Mouse (Mus musculus) mature B cell (primary cell): ENCODE results near the gene Agps.

ENCODE experiments used
- in situ Hi-C: fragments of 300-500 bp; cut with MboI; formaldehyde crosslinking; loops from 2 replicates; pipeline ENCODE4 v1.14.3; 2019

The Agps gene

DNA sequence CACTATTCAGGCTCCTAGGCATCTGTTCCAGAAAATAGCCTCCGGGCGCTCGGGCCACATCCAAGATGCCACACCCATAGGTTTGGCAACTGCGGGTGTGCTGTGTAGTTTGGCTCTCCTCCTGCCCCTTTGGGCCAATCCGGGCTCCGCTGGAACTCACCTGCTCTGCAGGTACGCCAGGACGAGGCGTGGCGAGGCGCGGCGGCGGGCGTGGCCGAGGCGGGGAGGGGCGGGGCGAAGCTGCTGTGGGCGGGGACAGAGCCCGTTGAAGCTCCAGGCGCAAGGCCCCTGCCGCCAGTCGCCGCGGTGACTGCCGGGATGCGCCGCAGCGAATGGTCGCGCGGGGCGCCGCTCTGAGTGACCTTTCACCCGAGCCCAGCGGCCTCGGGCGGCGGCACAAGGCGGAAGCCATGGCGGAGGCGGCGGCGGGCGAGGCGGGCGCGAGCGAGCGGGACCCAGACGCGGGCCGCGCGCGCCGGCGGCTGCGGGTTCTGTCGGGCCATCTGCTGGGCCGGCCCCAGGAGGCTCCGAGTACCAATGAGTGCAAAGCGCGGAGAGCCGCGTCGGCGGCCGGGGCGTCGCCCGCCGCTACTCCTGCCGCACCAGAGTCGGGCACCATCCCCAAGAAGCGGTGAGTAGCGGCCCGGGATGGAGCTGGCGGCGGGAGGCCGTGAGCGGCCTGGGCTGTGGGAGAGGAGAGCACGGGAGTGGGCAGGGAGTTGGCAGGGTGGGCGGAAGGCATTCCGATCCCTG, at the start of gene Agps:
Agps (plus strand) TSS at position 297 of the 753 bp plus-strand sequence.
- in situ Hi-C loops = no loop called here

DNA sequence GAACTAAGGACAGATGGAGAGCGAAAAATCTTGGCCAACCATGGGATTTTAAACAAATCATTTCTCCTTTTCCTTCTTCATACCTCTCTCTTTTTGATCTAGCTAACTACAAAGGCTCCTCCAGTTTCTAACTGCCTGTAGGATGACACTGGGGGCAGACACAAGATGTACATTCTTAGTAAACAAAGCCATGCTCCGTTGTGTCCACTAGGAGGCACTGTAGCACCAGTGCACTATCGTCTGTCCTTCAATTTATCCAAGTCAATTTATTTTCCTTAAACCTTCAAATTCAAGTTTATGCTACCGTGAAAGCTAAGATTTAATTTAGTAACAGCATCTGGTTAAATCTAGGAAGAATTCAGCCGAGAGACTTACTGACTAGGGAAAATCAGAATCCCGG, 45.9 kb upstream of the Agps start:
- in situ Hi-C loops = loop anchor here (10.0 kb wide), 1 partner anchor 69 kb away; no protein-coding TSS in a partner anchor

- in situ Hi-C loops = loop anchor here (10.0 kb wide), 1 partner anchor 66 kb away; no protein-coding TSS in a partner anchor
Observed at GRCm38 (mm10) chr2:75788511-75788910, 43.5 kb upstream of the Agps start.

DNA sequence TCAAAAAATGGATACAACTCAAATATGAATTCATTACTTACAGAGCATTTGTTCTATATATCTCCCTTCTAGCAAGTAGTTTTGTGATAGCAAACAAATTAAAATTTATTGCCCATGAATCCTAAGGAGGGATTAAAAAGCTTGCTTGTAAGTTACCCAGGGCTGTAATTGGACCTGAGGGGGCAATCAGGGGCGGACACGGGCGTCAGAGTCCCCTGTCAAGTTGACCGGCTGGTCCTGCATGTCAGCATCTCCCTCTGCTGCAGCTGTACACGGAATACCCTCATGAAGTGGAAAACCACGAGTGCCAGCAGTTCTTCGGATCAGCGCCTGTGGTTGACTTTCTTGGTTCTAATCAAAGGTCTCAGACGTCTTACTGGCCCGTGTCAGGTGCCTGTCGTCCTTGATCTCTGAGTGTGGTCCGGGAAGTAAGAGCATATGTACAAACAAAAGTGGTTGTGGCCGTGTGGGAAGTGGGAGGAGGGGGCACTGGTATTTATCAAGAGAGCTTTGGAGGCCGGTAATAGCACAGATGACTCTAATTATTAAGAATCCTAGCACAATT, 41.9 kb upstream of the Agps start:
- in situ Hi-C loops = loop anchor here (10.0 kb wide), 1 partner anchor 65 kb away; no protein-coding TSS in a partner anchor

DNA sequence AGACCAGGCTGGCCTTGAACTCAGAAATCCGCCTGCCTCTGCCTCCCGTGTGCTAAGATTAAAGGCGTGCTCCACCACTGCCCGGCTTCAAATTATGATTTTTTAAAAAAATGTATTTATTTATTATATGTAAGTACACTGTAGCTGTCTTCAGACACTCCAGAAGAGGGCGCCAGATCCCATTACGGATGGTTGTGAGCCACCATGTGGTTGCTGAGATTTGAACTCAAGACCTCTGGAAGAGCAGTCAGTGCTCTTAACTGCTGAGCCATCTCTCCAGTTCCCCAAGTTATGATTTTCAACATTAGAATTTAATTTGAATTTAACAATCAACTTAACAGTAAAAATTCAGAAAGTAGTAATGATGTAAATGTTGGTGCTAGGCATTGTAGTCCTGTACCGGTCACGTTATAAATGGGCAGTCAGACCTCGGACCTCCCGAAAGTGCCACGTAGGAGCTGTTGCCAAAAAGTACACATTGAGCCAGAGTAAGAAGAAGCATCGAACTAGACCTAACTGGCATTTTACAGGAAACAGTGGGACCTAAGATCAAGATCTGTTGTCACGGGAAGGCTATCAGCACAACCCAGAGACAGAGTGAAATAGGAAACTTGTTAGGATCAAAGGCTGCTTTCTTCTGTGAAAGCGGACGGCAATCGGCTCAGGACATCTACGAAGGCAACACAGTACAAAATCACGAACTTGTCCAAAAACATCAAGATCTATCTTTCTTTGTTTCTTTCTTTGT, 40.2 kb upstream of the Agps start:
- in situ Hi-C loops = no loop called here

GRCm38 (mm10) chr2:75792377-75793203, 39.4 kb upstream of the Agps start:
- in situ Hi-C loops = no loop called here

- in situ Hi-C loops = no loop called here
Observed at GRCm38 (mm10) chr2:75796181-75796580, 35.8 kb upstream of the Agps start.

GRCm38 (mm10) chr2:75798434-75798970, 33.5 kb upstream of the Agps start:
- in situ Hi-C loops = no loop called here

DNA sequence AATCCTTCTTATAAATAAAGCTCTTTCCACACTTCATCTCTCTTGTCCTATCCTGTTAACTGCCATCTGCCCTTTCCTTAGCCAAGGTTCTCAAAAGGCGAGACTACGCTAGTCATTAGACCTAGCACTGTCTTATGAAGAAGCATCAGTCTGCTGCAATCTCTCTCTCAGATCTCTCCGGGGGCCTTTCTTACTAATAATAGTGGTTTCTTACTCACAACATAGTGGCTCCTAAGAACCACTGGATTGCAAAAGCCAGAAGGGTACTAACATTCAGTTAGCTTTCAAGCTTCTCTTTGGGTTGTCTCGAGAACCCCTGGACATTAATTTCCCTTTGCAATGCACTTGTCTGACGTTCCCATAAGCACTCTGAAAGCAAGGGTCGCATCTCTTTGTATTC, 26.2 kb upstream of the Agps start:
- in situ Hi-C loops = no loop called here

- in situ Hi-C loops = no loop called here
Observed at GRCm38 (mm10) chr2:75806891-75807290, 25.1 kb upstream of the Agps start.

- in situ Hi-C loops = no loop called here
Observed at GRCm38 (mm10) chr2:75807460-75807859, 24.5 kb upstream of the Agps start.

GRCm38 (mm10) chr2:75814880-75815279, 17.1 kb upstream of the Agps start:
- in situ Hi-C loops = no loop called here

GRCm38 (mm10) chr2:75815521-75815920, 16.5 kb upstream of the Agps start:
- in situ Hi-C loops = no loop called here

DNA sequence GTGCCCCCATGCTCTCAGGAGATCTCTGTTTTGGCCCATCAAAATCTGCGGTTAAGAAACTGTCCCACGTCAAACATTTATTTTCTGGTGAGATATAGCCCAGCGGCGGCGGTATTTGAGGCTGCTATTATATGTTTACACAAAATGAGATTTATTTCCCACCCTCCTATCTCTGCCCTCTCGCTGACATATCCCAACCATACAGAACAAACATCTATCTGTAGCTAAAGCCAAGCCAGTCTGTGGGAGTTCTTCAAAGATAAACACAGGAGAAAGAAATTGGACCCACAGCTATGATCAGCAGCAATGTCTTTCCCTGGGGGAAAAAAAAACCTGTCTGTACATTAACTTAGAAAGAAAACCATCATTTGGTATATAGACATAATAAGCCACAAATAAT, 15.3 kb upstream of the Agps start:
- in situ Hi-C loops = no loop called here

DNA sequence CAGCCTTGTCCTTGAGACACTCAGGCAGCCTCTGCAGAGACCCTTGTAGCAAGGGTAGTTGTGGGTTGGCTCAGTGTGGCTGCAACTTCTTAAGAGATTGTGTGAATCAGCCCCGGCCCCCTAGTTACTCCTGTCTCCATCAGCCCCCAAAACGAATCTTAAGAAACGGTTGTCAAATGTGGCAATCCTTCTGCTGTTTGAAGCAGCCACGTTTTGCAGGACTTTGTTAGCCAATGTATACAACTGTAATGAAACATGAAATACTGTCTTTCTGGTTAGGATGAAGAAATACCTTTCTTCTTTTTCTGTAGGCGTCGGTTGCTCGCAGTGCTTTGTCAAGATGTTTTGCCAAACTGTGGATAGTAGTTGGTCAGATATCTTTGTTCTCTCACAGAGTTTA, 13.3 kb upstream of the Agps start:
- in situ Hi-C loops = no loop called here

GRCm38 (mm10) chr2:75819796-75820195, 12.2 kb upstream of the Agps start:
- in situ Hi-C loops = no loop called here

GRCm38 (mm10) chr2:75821971-75822751, 9.8 kb upstream of the Agps start:
- in situ Hi-C loops = no loop called here

- in situ Hi-C loops = no loop called here
Observed at GRCm38 (mm10) chr2:75823736-75824135, 8.2 kb upstream of the Agps start.

DNA sequence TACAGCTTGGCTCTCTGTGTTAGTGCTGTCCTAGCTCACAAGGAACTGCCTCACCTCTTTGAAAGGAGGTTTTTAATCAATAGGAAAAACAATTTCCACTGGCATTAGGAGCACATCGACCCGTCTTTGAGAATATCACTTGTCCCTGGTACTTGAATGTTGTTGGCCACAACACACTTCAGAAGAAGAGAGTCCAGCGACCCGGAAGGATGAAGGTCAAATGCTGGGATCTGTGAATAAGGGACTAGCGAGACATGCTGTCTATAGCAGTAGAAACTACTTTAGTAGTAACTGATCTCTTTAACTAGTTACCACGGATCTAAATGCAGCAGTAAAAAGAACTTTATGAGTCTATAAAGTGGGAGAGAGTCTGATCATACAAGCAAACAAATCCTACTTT, 7.8 kb upstream of the Agps start:
- in situ Hi-C loops = no loop called here

- in situ Hi-C loops = no loop called here
Observed at GRCm38 (mm10) chr2:75824846-75825245, 7.1 kb upstream of the Agps start.

GRCm38 (mm10) chr2:75825603-75826002, 6.4 kb upstream of the Agps start:
- in situ Hi-C loops = no loop called here
